Mouse (Mus musculus) layer of hippocampus, postnatal 14 days (tissue): Measurements from ENCODE around the gene Oxnad1. TPM values are rescaled to one million over a fixed set of nuclear protein-coding genes. Genes with fewer than 3 reads are reported as not detected.
"Not testable (repeated sequence)": the region's sequence is repeated elsewhere in the genome, so short reads cannot be mapped to it uniquely, and the experiment has no call there.

Experiments
- DNase-seq, 2 experiments: peaks; one replicate each; pipeline ENCODE4 v3.0.0; 2021 to 2022; ENCODE audit warnings: low spot score in 2 of 2, mixed read lengths in 1 of 2
- total RNA-seq, 2 experiments: library from RNA; stranded (reverse); gene quantifications; 2 replicates each; pipeline ENCODE4 v1.2.3; 2021

The Oxnad1 gene
- total RNA-seq, 2 experiments from 2014 or later: 16.5 to 16.7 TPM

- DNase-seq: not testable (repeated sequence)
Measured at GRCm38 (mm10) chr14:32087584-32088248, 2.5 kb downstream of the Oxnad1 start.

GRCm38 (mm10) chr14:32091124-32091523 is 6.0 kb downstream of the Oxnad1 start:
- no peak for DNase-seq

GRCm38 (mm10) chr14:32091704-32092103 is 6.5 kb downstream of the Oxnad1 start:
- DNase-seq: no peak

GRCm38 (mm10) chr14:32093018-32093417 is 7.8 kb downstream of the Oxnad1 start:
- no peak for DNase-seq

- DNase-seq: no peak
Measured at GRCm38 (mm10) chr14:32093500-32094117, 8.4 kb downstream of the Oxnad1 start.

- DNase-seq: no peak
Measured at GRCm38 (mm10) chr14:32095646-32096045, 10.5 kb downstream of the Oxnad1 start.

GRCm38 (mm10) chr14:32096740-32097139 is 11.6 kb downstream of the Oxnad1 start:
- no peak for DNase-seq

- no peak for DNase-seq
Measured at GRCm38 (mm10) chr14:32097691-32098090, 12.5 kb downstream of the Oxnad1 start.

- no peak for DNase-seq
Measured at GRCm38 (mm10) chr14:32098951-32099350, 13.8 kb downstream of the Oxnad1 start.

GRCm38 (mm10) chr14:32103556-32103955 is 18.4 kb downstream of the Oxnad1 start:
- DNase-seq: peak in 1 of 2 experiments; percentile 31

GRCm38 (mm10) chr14:32105663-32106062 is 20.5 kb downstream of the Oxnad1 start:
- no peak for DNase-seq

GRCm38 (mm10) chr14:32106911-32107310 is 21.7 kb downstream of the Oxnad1 start:
- DNase-seq: no peak

- DNase-seq: not testable (repeated sequence)
Measured at GRCm38 (mm10) chr14:32112124-32112523, 26.9 kb downstream of the Oxnad1 start.

- no peak for DNase-seq
Measured at GRCm38 (mm10) chr14:32120940-32121919, 36.1 kb downstream of the Oxnad1 start.

GRCm38 (mm10) chr14:32121920-32122315 is 36.7 kb downstream of the Oxnad1 start:
- no peak for DNase-seq

- DNase-seq: no peak
Measured at GRCm38 (mm10) chr14:32124261-32124660, 39.1 kb downstream of the Oxnad1 start.

GRCm38 (mm10) chr14:32125256-32125655 is 40.1 kb downstream of the Oxnad1 start:
- not testable (repeated sequence) for DNase-seq

GRCm38 (mm10) chr14:32128409-32128808 is 43.2 kb downstream of the Oxnad1 start:
- no peak for DNase-seq

GRCm38 (mm10) chr14:32131836-32132235 is 46.7 kb downstream of the Oxnad1 start:
- no peak for DNase-seq

- no peak for DNase-seq
Measured at GRCm38 (mm10) chr14:32134293-32134692, 49.1 kb downstream of the Oxnad1 start.

GRCm38 (mm10) chr14:32136467-32136866 is 51.3 kb downstream of the Oxnad1 start:
- DNase-seq: not testable (repeated sequence)
